Mouse (Mus musculus): ENCODE measurements at regions not wholly inside any gene's neighbourhood (a gene's known extent, or its start where the extent isn't known, plus 50 kb on each side); places are given as distances from the start of the nearest gene placed in this dataset.

- TF ChIP-seq ZNF384 (IDR thresholded peaks at IDR 0.05; ENCODE audit: low read depth, low read length): no peak
- no peak for TF ChIP-seq MAFK (IDR thresholded peaks at IDR 0.05; ENCODE audit: insufficient read depth, low read depth, low read length)
- TF ChIP-seq ZC3H11A (IDR thresholded peaks at IDR 0.05; ENCODE audit: borderline replicate concordance, low read depth, low read length): no peak
Measured at GRCm38 (mm10) chr1:159420189-159420588, 103.4 kb upstream of the Tnr start.
